Mouse (Mus musculus) retina, adult 2 months (tissue): ENCODE results near the gene Olfr168.
"Not testable (repeated sequence)": the region's sequence is repeated elsewhere in the genome, so short reads cannot be mapped to it uniquely, and the experiment has no call there.

ENCODE experiments used
- DNase-seq: peaks from one replicate; pipeline ENCODE4 v3.0.0-alpha.2; 2012; ENCODE audit warnings: low read depth, low spot score

Olfr168 gene

GRCm38 (mm10) chr16:19535455-19535854, at the start of gene Olfr168:
Olfr168 (minus strand) TSS chr16:19535555.
- DNase-seq = no peak

- DNase-seq = not testable (repeated sequence)
These were observed 36.4 kb upstream of the Olfr168 start, which contains the start of gene Olfr169 for GRCm38 (mm10) chr16:19571709-19572108. Olfr169 (minus strand) TSS chr16:19571809.

GRCm38 (mm10) chr16:19553429-19553828, 18.1 kb upstream of the Olfr168 start:
- not testable (repeated sequence) for DNase-seq

DNA sequence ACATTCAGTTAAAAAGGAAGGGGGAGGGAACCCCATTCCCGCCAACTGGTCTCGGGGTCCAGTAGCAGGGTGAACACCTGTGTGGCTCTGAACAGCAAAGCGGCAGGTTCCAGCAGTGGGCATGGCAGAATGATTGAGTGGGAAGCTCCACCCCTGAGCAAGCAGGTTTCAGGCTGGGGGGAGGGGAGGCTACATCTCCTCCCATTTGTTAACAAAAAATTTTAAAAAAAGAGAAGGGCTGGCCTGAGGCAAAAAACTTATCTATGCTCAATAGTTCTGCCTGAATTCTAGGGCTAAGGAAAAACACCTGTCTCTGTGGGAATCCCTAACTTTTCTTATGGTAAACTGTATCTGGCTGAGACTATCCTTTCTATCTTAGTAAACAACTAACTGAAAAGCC, 16.9 kb upstream of the Olfr168 start:
- DNase-seq = not testable (repeated sequence)

DNA sequence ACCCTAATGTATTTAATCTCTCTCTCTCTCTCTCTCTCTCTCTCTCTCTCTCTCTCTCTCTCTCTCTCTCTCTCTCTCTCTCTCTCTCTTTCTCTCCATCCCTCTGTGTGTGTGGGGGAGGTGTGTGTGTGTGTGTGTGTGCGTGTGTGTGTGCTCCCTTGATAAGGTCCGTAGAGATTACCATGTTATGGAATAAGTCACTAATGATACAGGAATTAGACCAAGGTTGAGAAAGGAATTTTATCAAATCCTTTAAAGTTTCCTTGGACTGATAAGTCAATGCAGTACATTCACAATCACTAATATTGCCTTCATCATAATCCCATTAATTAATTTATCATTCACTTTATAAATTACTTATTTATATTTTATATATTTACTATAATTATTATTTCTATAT, 13.2 kb downstream of the Olfr168 start, which contains the start of gene Olfr167:
TSS of gene Olfr167 (minus strand) at position 101 of the 400 bp plus-strand sequence.
- no peak for DNase-seq

DNA sequence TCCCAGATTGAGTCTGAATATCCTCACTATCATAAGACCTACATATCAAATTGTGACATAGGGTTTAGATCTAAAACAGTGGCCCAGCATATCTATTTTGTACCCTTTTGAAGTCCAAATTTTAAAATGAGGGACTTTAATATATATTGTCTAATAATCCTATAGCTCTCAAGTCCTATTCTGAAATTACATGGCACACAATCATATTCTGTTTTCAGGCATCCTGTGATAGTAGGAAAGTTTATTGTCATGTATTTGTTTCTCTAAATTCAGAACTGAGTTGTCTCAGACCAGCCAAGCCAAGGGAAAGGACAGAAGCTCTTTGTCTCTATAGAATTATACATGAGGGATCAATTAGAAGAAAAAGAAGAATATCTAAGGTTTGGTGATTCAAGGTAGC, 52.0 kb downstream of the Olfr168 start, which contains the start of gene Olfr166:
TSS of gene Olfr166 (plus strand) at position 301 of the 400 bp plus-strand sequence.
- DNase-seq = no peak
